Mouse (Mus musculus) heart, adult 2 months (tissue): Measurements from ENCODE around the gene Aif1. TPM values are rescaled to one million over a fixed set of nuclear protein-coding genes. Genes with fewer than 3 reads are reported as not detected.

Experiments
- DNase-seq, 2 experiments: peaks; one replicate each; pipeline ENCODE4 v3.0.0; 2021
- H3K27ac ChIP-seq: fragments of 200-600 bp; 2 replicates; pipeline ENCODE4 v1.8.1; 2022
- H3K27me3 ChIP-seq: fragments of 200-500 bp; 2 replicates; pipeline ENCODE4 v1.6.1; 2012; ENCODE audit warnings: mild to moderate bottlenecking, low read length, inconsistent platforms, mixed read lengths; ENCODE audit not compliant: control insufficient read depth, insufficient read depth
- H3K36me3 ChIP-seq: fragments of 200-500 bp; 2 replicates; pipeline ENCODE4 v1.6.1; 2012; ENCODE audit warnings: low read length, inconsistent platforms; ENCODE audit not compliant: control insufficient read depth, insufficient read depth
- H3K4me1 ChIP-seq: fragments of 200-500 bp; 2 replicates; pipeline ENCODE4 v1.6.1; 2011; ENCODE audit warnings: low read length; ENCODE audit not compliant: control insufficient read depth, insufficient read depth
- H3K4me3 ChIP-seq: fragments of 200-600 bp; 2 replicates; pipeline ENCODE4 v1.8.1; 2022
- H3K79me2 ChIP-seq: fragments of 200-500 bp; replicated peaks from 2 replicates; pipeline ENCODE4 v1.6.1; 2012; ENCODE audit warnings: mild to moderate bottlenecking, inconsistent platforms, low read length, moderate library complexity, mixed read lengths; ENCODE audit not compliant: control insufficient read depth, insufficient read depth
- H3K9ac ChIP-seq: fragments of 200-500 bp; 2 replicates; pipeline ENCODE4 v1.6.1; 2012; ENCODE audit warnings: low read depth, mild to moderate bottlenecking, control low read depth, inconsistent platforms, low read length, mixed read lengths
- CTCF ChIP-seq: fragments of 200-600 bp; IDR thresholded peaks from 2 replicates; pipeline ENCODE4 v1.8.1; 2022; ENCODE audit warnings: antibody characterized with exemption, mild to moderate bottlenecking, moderate library complexity
- EP300 ChIP-seq: fragments of 200-500 bp; IDR thresholded peaks from 2 replicates; pipeline ENCODE4 v1.6.1; 2011; ENCODE audit warnings: low read depth, low read length, control low read depth; ENCODE audit not compliant: insufficient read depth
- POLR2A ChIP-seq: fragments of 200-500 bp; IDR thresholded peaks from 2 replicates; pipeline ENCODE4 v1.6.1; 2011; ENCODE audit warnings: mild to moderate bottlenecking, low read depth, low read length, control low read depth; ENCODE audit not compliant: insufficient read depth
- WGBS: fragments of 180-500 bp; shearing (Covaris S2); methylation state at CpG from one replicate; pipeline ENCODE4 v1.1.7; 2018; 5-methylcytosine and 5-hydroxymethylcytosine counted together
- intact Hi-C: fragments of 180-260 bp; cut with DNase I; formaldehyde crosslinking; loops from one replicate; pipeline ENCODE4 v1.15.1; 2025
- polyA plus RNA-seq: library from polyadenylated mRNA; depleted of rRNA; stranded (reverse); fragments of >200 nt; gene quantifications from 2 replicates; pipeline ENCODE4 v1.2.3, GENCODE M21; 2012
- total RNA-seq, 2 experiments: library from RNA; stranded (reverse); gene quantifications; 2 replicates each; pipeline ENCODE4 v1.2.3; 2021

Gene Aif1
- total and polyA plus RNA-seq, 3 experiments: 1.5 to 3.9 (median 2.9) TPM

DNA sequence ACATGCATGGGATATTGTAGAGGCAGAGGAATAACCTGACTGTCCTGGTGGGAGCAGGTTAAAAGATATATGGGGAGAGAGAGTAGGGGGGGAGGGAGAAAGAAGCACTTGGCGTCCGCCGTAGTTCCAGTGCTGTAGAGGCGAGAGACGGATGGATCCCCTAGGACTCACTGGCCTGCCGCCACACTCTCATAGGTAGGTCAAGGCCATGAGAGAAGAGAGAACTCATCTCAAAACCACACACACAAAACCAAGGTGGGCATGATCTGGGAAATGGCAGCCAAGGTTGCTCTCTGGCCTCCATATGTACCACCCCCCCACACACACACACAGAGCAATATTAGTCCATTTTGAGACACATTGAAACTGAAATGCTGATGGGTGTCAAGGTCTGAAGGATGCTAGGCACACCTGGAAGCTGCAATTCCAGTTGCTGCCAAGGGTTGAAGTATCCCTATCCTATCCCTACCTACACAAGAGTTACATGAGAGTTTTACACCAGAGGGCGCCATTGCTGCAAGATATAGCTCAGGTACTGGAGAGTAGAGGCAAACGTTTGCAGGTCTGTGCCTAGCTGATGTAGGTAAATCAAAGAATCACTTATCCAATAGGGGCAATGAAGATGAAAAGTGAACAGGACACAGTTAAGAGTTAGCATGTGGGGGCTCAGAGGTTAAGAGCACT, 9.4 kb downstream of the Aif1 start:
- intact Hi-C loops: loop anchor here (2.0 kb wide), 1 partner anchor 70 kb away; no protein-coding TSS in a partner anchor
- peaks cover 3% of the 10 kb centered on the region; the same call in 1 of the 2 replicates for H3K79me2 ChIP-seq
- 72% methylated on average over 8 of the region's 8 CpGs for WGBS
- no peak overlapping the region for H3K27ac ChIP-seq
- H3K27me3 ChIP-seq: no peaks in the 10 kb centered on the region
- H3K4me3 ChIP-seq: no peak overlapping the region
- TF ChIP-seq CTCF: peak; percentile 75
- no peak for TF ChIP-seq EP300
- DNase-seq: peak in 1 of 2 experiments; percentile 51
- H3K4me1 ChIP-seq: peaks cover 12% of the 10 kb centered on the region
- peaks cover 18% of the 10 kb centered on the region for H3K36me3 ChIP-seq
- H3K9ac ChIP-seq: no peak overlapping the region

- H3K79me2 ChIP-seq: peaks cover 9% of the 10 kb centered on the region; the same call in 1 of the 2 replicates
- H3K9ac ChIP-seq: 0 out of 2 replicates have a peak overlapping the region, but pooled peaks have one; percentile 16
- DNase-seq: no peak
- peaks cover 14% of the 10 kb centered on the region for H3K4me1 ChIP-seq
- WGBS: 19% methylated on average over 12 of the region's 12 CpGs
- intact Hi-C loops: loop anchor here (2.0 kb wide), 1 partner anchor 71 kb away; no protein-coding TSS in a partner anchor
- H3K36me3 ChIP-seq: peaks cover 18% of the 10 kb centered on the region
- peak overlapping the region; percentile 63 for H3K4me3 ChIP-seq
- no peak for TF ChIP-seq EP300
- no peak for TF ChIP-seq POLR2A
- TF ChIP-seq CTCF: no peak
- H3K27ac ChIP-seq: peak overlapping the region; percentile 99
- H3K27me3 ChIP-seq: no peaks in the 10 kb centered on the region
Measured at GRCm38 (mm10) chr17:35165451-35166155, 10.3 kb downstream of the Aif1 start.

- Histone ChIP-seq H3K36me3 (peaks cover 18% of the 10 kb centered on the region), H3K27ac (peak within 1 kb of the TSS; percentile 99), H3K4me3 (peak within 1 kb of the TSS; percentile 91), H3K9ac (peak within 1 kb of the TSS; percentile 98), H3K79me2 (peaks cover 9% of the 10 kb centered on the region; the same call in 1 of the 2 replicates), H3K4me1 (peaks cover 14% of the 10 kb centered on the region), H3K27me3 (no peaks in the 10 kb centered on the region)
- TF ChIP-seq POLR2A (peak; percentile 93), CTCF (0 out of 2 replicates have a peak, but pooled peaks have one; percentile 16), EP300 (peak; percentile 47; the same call in 1 of the 2 replicates)
- WGBS: under 1% methylated on average over 71 of the region's 89 CpGs
- intact Hi-C loops: loop anchor here (5.0 kb wide), 1 partner anchor 38 kb away; the partner anchor contains the start of gene D17H6S53E
- peak; percentile 95 to 99 for DNase-seq
Measured at GRCm38 (mm10) chr17:35164568-35165450, 11.1 kb downstream of the Aif1 start, which contains the start of gene Prrc2a. Prrc2a (minus strand) TSS chr17:35164897.

- intact Hi-C loops: loop anchor here (5.0 kb wide), 1 partner anchor 37 kb away; the partner anchor contains the start of gene D17H6S53E
- peak overlapping the region; percentile 91 for H3K4me3 ChIP-seq
- H3K79me2 ChIP-seq: peaks cover 9% of the 10 kb centered on the region; the same call in 1 of the 2 replicates
- peaks cover 14% of the 10 kb centered on the region for H3K4me1 ChIP-seq
- TF ChIP-seq EP300 (no peak), POLR2A (no peak), CTCF (no peak)
- peak overlapping the region; percentile 98 for H3K9ac ChIP-seq
- peak overlapping the region; percentile 96 for H3K27ac ChIP-seq
- WGBS: 0% methylated on average over 25 of the region's 28 CpGs
- no peak for DNase-seq
- no peaks in the 10 kb centered on the region for H3K27me3 ChIP-seq
- H3K36me3 ChIP-seq: peaks cover 18% of the 10 kb centered on the region
Measured at GRCm38 (mm10) chr17:35164218-35164567, 11.7 kb downstream of the Aif1 start.

DNA sequence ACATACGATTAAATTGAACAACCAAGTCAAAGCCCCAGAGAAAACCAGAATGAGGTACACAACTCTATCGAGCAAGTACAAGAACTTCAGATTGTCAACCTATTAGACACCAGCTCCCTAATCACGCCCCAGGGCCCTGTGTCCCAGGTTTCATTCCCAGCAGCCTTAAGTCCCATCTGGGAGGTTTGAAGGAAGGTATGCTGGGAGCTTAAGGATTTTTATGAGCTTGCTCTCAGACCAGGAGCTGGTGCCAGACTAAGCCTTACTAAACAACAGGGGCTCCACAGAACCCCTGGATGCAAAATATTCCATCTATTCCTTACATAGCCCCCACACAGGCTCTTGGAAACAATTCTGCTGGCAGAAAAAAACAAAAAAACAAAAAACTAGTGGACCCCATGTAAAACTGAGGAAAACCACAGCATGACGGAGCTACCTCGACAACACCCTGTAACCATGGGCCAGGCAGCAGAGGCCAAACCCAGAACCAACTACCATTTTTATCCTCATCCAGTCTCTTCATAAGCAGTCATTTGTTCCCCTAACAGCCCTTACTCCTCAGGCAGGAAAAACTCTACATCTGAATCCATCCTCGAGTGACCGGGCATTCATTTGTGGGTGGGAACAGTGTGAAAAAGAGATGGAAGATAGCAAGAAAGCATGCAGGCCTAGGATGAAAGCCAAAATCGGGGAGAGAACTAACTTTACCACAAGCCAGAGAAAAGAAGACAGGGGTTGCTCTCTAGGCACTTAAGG, 12.4 kb downstream of the Aif1 start:
- Histone ChIP-seq H3K79me2 (peaks cover 9% of the 10 kb centered on the region; the same call in 1 of the 2 replicates), H3K9ac (peak overlapping the region; percentile 98), H3K4me3 (peak overlapping the region; percentile 91), H3K27ac (peak overlapping the region; percentile 96), H3K36me3 (peaks cover 18% of the 10 kb centered on the region), H3K4me1 (peaks cover 14% of the 10 kb centered on the region), H3K27me3 (no peaks in the 10 kb centered on the region)
- no peak for DNase-seq
- intact Hi-C loops: loop anchor here (2.0 to 5.0 kb wide), 2 partner anchors 27 to 36 kb away; partner anchors contain the start of gene D17H6S53E
- 3% methylated on average over 8 of the region's 8 CpGs for WGBS
- TF ChIP-seq EP300 (no peak), CTCF (no peak), POLR2A (no peak)
